Mouse (Mus musculus) layer of hippocampus, adult 2 months (tissue): ENCODE data around the gene Prr14. TPM values are rescaled to one million over a fixed set of nuclear protein-coding genes. Genes with fewer than 3 reads are reported as not detected.
A peak's percentile ranks its signal among the peaks of the same experiment; 100 is the strongest.
"Not testable (repeated sequence)": the region's sequence is repeated elsewhere in the genome, so short reads cannot be mapped to it uniquely, and the experiment has no call there.

Source experiments
- DNase-seq, 2 experiments: peaks; one replicate each; pipeline ENCODE4 v3.0.0; 2022; ENCODE audit warnings: low spot score in 2 of 2
- H3K27ac ChIP-seq: fragments of 200-600 bp; 2 replicates; pipeline ENCODE4 v1.8.1; 2022
- H3K4me3 ChIP-seq: fragments of 200-600 bp; 2 replicates; pipeline ENCODE4 v1.8.1; 2022; ENCODE audit warnings: mild to moderate bottlenecking
- CTCF ChIP-seq: fragments of 200-600 bp; conservative IDR thresholded peaks from 2 replicates; pipeline ENCODE4 v1.8.1; 2022; ENCODE audit warnings: antibody characterized with exemption, mild to moderate bottlenecking, moderate library complexity
- microRNA-seq, 2 experiments: library from miRNA; unstranded; fragments of <30 nt; microRNA quantifications; one replicate each; pipeline ENCODE4 v1.2.0; 2021
- total RNA-seq, 2 experiments: library from RNA; stranded (reverse); gene quantifications; 2 replicates each; pipeline ENCODE4 v1.2.3; 2021

Gene Prr14
- total RNA-seq, 2 experiments from 2014 or later: 29.2 to 35.3 TPM

- TF ChIP-seq CTCF: no peak
- no peak for DNase-seq
- no peak overlapping the region for H3K27ac ChIP-seq
- H3K4me3 ChIP-seq: no peak overlapping the region
Measured at GRCm38 (mm10) chr7:127508291-127508690, 48.9 kb downstream of the Prr14 start.

DNA sequence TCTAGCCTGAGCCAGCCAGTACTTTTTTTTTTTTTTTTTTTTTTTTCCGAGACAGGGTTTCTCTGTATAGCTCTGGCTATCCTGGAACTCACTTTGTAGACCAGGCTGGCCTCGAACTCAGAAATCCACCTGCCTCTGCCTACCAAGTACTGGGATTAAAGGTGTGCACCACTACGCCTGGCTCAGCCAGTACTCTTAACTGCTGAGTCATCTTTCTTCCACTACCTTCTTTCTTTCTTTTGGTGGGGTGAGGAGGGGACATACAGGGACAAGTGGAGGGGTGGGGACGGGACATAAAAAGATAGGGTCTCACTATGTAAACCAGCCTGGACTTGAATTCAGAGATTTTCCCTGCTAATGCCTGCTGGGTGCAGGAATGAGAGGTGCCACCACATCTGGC, 50.4 kb downstream of the Prr14 start:
- not testable (repeated sequence) for H3K27ac ChIP-seq, H3K4me3 ChIP-seq, DNase-seq

DNA sequence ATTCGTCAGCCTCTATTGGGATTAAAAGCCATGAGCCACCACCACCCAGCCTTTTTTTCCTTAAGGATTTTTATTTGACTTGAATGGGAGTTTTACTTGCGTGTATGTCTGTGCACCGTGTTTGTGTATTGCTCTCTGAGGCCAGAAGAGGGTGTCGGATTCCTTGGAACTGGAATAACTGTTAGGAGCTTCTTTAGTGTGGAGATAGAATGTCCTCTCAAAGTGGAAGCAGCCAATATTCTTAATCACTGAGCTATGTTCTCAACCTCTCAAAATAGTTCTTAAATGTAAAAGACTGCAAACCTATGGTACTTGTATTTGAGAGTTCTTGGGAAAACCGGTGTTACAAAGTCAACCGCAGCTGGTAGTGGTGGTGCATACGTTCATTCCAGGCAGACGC, 51.8 kb downstream of the Prr14 start:
- DNase-seq: no peak
- TF ChIP-seq CTCF: peak; percentile 63
- peak overlapping the region; percentile 100 for H3K27ac ChIP-seq
- peak overlapping the region; percentile 57 for H3K4me3 ChIP-seq

GRCm38 (mm10) chr7:127511808-127512230, 52.4 kb downstream of the Prr14 start, which contains the start of gene Srcap:
TSS of gene Srcap (plus strand) at chr7:127511983.
- Histone ChIP-seq H3K4me3 (peak within 1 kb of the TSS; percentile 57), H3K27ac (peak within 1 kb of the TSS; percentile 100)
- TF ChIP-seq CTCF: no peak
- DNase-seq: peak; percentile 94 to 97

DNA sequence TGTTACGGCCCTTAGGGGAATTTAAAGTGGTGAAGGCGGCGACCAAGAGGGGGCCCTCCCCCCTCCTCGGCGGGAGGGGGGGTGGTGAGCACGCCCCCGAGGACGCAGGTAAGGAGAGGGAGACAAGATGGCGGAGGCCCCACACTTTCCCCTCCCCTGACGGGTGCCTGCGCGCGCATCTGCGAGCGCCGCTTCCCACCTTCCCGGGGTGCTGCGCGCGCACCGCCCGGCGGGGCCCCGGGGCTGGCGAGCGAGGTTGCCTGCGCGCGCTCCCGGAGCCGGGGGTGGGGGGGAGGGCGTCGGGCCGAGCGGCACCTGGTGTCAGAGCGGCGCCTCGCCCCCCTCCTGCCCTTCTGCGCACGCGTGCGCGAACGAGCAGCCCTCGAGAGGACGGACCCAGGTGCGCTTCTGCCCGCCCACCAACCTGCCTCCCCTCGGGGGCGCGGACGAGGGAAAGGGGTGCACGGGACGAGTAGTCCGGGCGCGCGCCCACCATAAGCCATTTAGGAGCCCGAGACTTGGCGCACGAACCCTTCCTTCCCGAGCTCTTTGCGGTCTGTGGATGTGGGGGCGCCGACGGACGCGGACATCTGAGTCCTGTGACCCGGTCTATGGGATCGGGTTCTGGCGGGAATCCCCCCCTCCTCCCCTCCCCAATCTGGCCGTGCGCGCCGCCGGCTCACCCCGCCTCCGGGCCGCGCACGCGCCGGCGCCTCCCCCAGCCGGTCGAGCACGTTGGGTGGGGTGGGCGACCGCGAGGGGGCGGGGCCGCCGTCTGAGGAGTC, 53.0 kb downstream of the Prr14 start:
- DNase-seq: peak; percentile 85 to 87
- TF ChIP-seq CTCF: no peak
- Histone ChIP-seq H3K27ac (peak overlapping the region; percentile 100), H3K4me3 (peak overlapping the region; percentile 57)

- H3K27ac ChIP-seq: peak overlapping the region; percentile 100; the same call in 1 of the 2 replicates
- peak overlapping the region; percentile 57 for H3K4me3 ChIP-seq
- DNase-seq: peak in 1 of 2 experiments; percentile 13
- TF ChIP-seq CTCF: no peak
Measured at GRCm38 (mm10) chr7:127513016-127513390, 53.6 kb downstream of the Prr14 start.

DNA sequence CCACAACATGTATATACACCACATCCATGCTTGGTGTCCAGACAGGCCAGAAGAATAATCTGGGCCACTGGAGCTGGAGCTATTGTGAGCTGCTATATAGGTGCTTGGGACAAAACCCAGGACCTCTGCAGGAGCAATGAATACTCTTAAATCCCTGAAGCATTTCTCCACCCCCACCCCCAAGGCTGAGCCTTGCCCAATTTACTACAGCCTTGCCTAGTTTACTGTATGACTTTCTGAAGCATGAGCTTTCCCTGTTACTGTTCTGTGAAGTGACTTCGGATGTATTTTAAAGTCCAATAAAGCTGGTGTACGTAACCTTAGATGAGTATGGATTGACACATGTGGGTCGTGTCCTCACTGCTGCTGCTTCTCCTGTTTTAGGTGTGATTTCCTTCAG, 54.4 kb downstream of the Prr14 start:
- Histone ChIP-seq H3K4me3 (peak overlapping the region; percentile 5; the same call in 1 of the 2 replicates), H3K27ac (no peak overlapping the region)
- DNase-seq: no peak
- no peak for TF ChIP-seq CTCF

DNA sequence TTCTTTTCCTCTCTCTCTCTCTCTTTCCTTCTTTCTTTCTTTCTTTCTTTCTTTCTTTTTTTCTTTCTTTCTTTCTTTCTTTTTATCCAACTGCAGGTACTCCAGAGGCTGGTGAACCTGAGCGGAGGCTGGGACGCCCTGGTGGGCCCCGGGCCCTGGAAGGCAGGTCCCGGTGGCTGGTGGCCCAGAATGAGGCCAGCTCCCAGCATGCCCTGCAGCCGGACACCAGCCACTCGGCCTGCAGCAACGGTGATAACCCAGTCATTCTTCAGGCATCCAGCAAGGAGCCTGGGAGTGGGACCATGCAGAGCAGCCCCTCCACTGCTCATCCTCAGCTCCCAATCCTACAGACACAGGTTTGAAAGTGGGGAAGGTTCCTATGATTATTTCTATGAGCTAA, 56.4 kb downstream of the Prr14 start:
- H3K4me3 ChIP-seq: no peak overlapping the region
- no peak overlapping the region for H3K27ac ChIP-seq
- no peak for DNase-seq
- no peak for TF ChIP-seq CTCF

- Histone ChIP-seq H3K27ac (no peak overlapping the region), H3K4me3 (no peak overlapping the region)
- no peak for TF ChIP-seq CTCF
- DNase-seq: no peak
Measured at GRCm38 (mm10) chr7:127516344-127516743, 56.9 kb downstream of the Prr14 start.

- DNase-seq: no peak
- no peak within 1 kb of the TSS for H3K4me3 ChIP-seq
- no peak for TF ChIP-seq CTCF
- H3K27ac ChIP-seq: no peak within 1 kb of the TSS
Measured at GRCm38 (mm10) chr7:127519284-127519683, 59.9 kb downstream of the Prr14 start, which contains the start of gene Gm42715. TSS of gene Gm42715 (plus strand) at chr7:127519584.

Small RNA genes lying within 50 kb of the gene (microRNA-seq; reads per million reads assigned to microRNA genes)
- gene Gm47278 (0 reads per million in 2 experiments), gene Mir7060 (0 reads per million in 2 experiments)

Other genes starting within 250 kb of the Prr14 start
- 10 to 100 TPM; 18.6 to 21.7 TPM for gene Zfp553, start 226.6 kb upstream of the Prr14 start, total RNA-seq
- 1 to 10 TPM; 5.0 to 6.3 TPM for gene Sept1, start 226.5 kb upstream of the Prr14 start, total RNA-seq
- gene Zfp771, start 215.3 kb upstream of the Prr14 start, total RNA-seq: 10 to 100 TPM; 68.3 to 69.2 TPM
- 10 to 100 TPM; 18.3 to 23.8 TPM for gene Dctpp1, start 198.9 kb upstream of the Prr14 start, total RNA-seq
- 10 to 100 TPM; 40.0 to 46.7 TPM for gene Sephs2, start 185.6 kb upstream of the Prr14 start, total RNA-seq
- under 1 TPM; 0.20 to 0.36 TPM for gene Itgal, start 163.4 kb upstream of the Prr14 start, total RNA-seq
- gene Zfp768, start 114.0 kb upstream of the Prr14 start, total RNA-seq: 10 to 100 TPM; 11.4 to 11.8 TPM
- 1 to 10 TPM; 6.7 to 6.9 TPM for gene Zfp747, start 83.6 kb upstream of the Prr14 start, total RNA-seq
- 1 to 10 TPM; 3.1 to 4.2 TPM for gene 9130019O22Rik, start 72.4 kb upstream of the Prr14 start, total RNA-seq
- 1 to 10 TPM; 7.5 to 8.0 TPM for gene E430018J23Rik, start 66.0 kb upstream of the Prr14 start, total RNA-seq
- 1 to 10 TPM; 4.4 to 4.5 TPM for gene Zfp764, start 52.8 kb upstream of the Prr14 start, total RNA-seq
- 10 to 100 TPM; 12.2 to 17.3 TPM for gene Zfp688, start 37.5 kb upstream of the Prr14 start, total RNA-seq
- gene Zfp689, start 10.5 kb upstream of the Prr14 start, total RNA-seq: 1 to 10 TPM; 5.0 to 7.6 TPM
- 10 to 100 TPM; 60.3 to 72.5 TPM for gene Fbrs, start 19.6 kb downstream of the Prr14 start, total RNA-seq
- gene Srcap, start 52.4 kb downstream of the Prr14 start, total RNA-seq: 100 to 1,000 TPM; 118 to 127 TPM
- 10 to 100 TPM in 1 of 2 experiments, 1 to 10 TPM in 1; 9.0 to 12.0 TPM for gene Gm42715, start 60.0 kb downstream of the Prr14 start, total RNA-seq
- gene Tmem265, start 101.8 kb downstream of the Prr14 start, total RNA-seq: not detected
- 10 to 100 TPM; 80.4 to 84.2 TPM for gene Phkg2, start 113.7 kb downstream of the Prr14 start, total RNA-seq
- gene Ccdc189, start 129.0 kb downstream of the Prr14 start, total RNA-seq: 10 to 100 TPM; 11.5 to 12.9 TPM
- gene Rnf40, start 129.2 kb downstream of the Prr14 start, total RNA-seq: 10 to 100 TPM; 69.5 to 72.8 TPM
- 10 to 100 TPM; 21.8 to 22.5 TPM for gene Zfp629, start 156.2 kb downstream of the Prr14 start, total RNA-seq
- gene Bcl7c, start 249.3 kb downstream of the Prr14 start, total RNA-seq: 10 to 100 TPM; 20.1 to 26.6 TPM